Mouse (Mus musculus): ENCODE results near the gene Tnfrsf23. TPM values are rescaled to one million over a fixed set of nuclear protein-coding genes. Genes with fewer than 3 reads are reported as not detected.

The Tnfrsf23 gene
- polyA plus RNA-seq (2012; rRNA removed; ENCODE audit: low replicate concordance) = 0.85 and 1.8 TPM in 2 replicates

GRCm38 (mm10) chr7:143685359-143686067, at the start of gene Tnfrsf23:
Tnfrsf23 (minus strand) TSS chr7:143685872.

GRCm38 (mm10) chr7:143649034-143649768, 36.5 kb downstream of the Tnfrsf23 start, which contains the start of gene Tnfrsf22:
Tnfrsf22 (minus strand) TSS chr7:143649661.

GRCm38 (mm10) chr7:143628540-143628939, 57.1 kb downstream of the Tnfrsf23 start, which contains the start of gene Tnfrsf26:
Tnfrsf26 (minus strand) TSS chr7:143628722.

Other genes with a start within 250 kb of the Tnfrsf23 start
- 14.8 and 17.2 TPM in 2 replicates for gene Cdkn1c, start 224.8 kb downstream of the Tnfrsf23 start, polyA plus RNA-seq (2012; rRNA removed; ENCODE audit: low replicate concordance)
- gene Slc22a18, start 212.1 kb downstream of the Tnfrsf23 start, polyA plus RNA-seq (2012; rRNA removed; ENCODE audit: low replicate concordance) = 275 and 404 TPM in 2 replicates
- 3.8 and 15.4 TPM in 2 replicates for gene Phlda2, start 182.7 kb downstream of the Tnfrsf23 start, polyA plus RNA-seq (2012; rRNA removed; ENCODE audit: low replicate concordance)
- 24.5 and 32.6 TPM in 2 replicates for gene Nap1l4, start 136.8 kb downstream of the Tnfrsf23 start, polyA plus RNA-seq (2012; rRNA removed; ENCODE audit: low replicate concordance)
- gene Cars, start 85.8 kb downstream of the Tnfrsf23 start, polyA plus RNA-seq (2012; rRNA removed; ENCODE audit: low replicate concordance) = 7.9 and 11.8 TPM in 2 replicates
- 0.02 and 0.12 TPM in 2 replicates for gene Tnfrsf26, start 57.1 kb downstream of the Tnfrsf23 start, polyA plus RNA-seq (2012; rRNA removed; ENCODE audit: low replicate concordance)
- gene Tnfrsf22, start 36.2 kb downstream of the Tnfrsf23 start, polyA plus RNA-seq (2012; rRNA removed; ENCODE audit: low replicate concordance) = 0.84 and 0.94 TPM in 2 replicates
- 16.8 and 23.8 TPM in 2 replicates for gene Osbpl5, start 71.1 kb upstream of the Tnfrsf23 start, polyA plus RNA-seq (2012; rRNA removed; ENCODE audit: low replicate concordance)
- not detected in 2 replicates for gene Mrgprg, start 81.1 kb upstream of the Tnfrsf23 start, polyA plus RNA-seq (2012; rRNA removed; ENCODE audit: low replicate concordance)
- 1.3 and 1.4 TPM in 2 replicates for gene Mrgpre, start 98.6 kb upstream of the Tnfrsf23 start, polyA plus RNA-seq (2012; rRNA removed; ENCODE audit: low replicate concordance)
- gene Nadsyn1, start 137.0 kb upstream of the Tnfrsf23 start, polyA plus RNA-seq (2012; rRNA removed; ENCODE audit: low replicate concordance) = 46.5 and 59.1 TPM in 2 replicates
- 80.9 and 106 TPM in 2 replicates for gene Dhcr7, start 137.3 kb upstream of the Tnfrsf23 start, polyA plus RNA-seq (2012; rRNA removed; ENCODE audit: low replicate concordance)
- not detected in 2 replicates for gene Gm498, start 181.0 kb upstream of the Tnfrsf23 start, polyA plus RNA-seq (2012; rRNA removed; ENCODE audit: low replicate concordance)

Measured in duodenum, adult 2 months (tissue).